Mouse (Mus musculus): ENCODE measurements at regions not wholly inside any gene's neighbourhood (a gene's known extent, or its start where the extent isn't known, plus 50 kb on each side); places are given as distances from the start of the nearest gene placed in this dataset.

- TF ChIP-seq CTCF (IDR thresholded peaks at IDR 0.05; ENCODE audit: borderline replicate concordance, insufficient read depth, low read depth, low read length): no peak
- no peak for TF ChIP-seq POLR2A (IDR thresholded peaks at IDR 0.05; ENCODE audit: borderline replicate concordance, insufficient read depth, low read length)
Measured at GRCm38 (mm10) chr8:26688035-26688434, 289.1 kb upstream of the Zfp703 start.

Measured in cerebellum, adult 2 months (tissue).